Mouse (Mus musculus): ENCODE data around the gene Olfr410. TPM values are rescaled to one million over a fixed set of nuclear protein-coding genes. Genes with fewer than 3 reads are reported as not detected.
A peak's percentile ranks its signal among the peaks of the same experiment; 100 is the strongest.

Gene Olfr410
- polyA plus RNA-seq (2015; fragmentation: Nextera tagmentation; extraction: Ambion mirVana) = not detected in 2 replicates

DNA sequence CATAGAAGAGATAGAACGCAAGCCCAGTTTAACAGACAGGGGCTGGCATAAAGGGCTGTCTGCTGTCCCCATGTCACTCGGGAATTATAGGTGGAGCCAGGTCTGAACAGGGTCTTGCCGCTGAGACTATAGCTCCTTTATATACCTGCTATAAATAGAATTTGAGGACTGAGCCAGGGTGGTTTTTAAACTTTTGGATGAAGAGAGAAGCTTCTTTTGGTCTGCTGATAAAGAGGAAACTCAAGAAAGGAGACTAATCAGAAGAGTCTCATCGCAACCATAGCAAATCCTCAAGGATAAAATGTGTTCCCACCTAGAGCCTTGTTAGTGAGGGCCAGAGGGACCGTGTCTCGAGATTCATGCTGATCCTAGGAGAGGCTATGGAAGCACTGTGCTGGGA is at the start of gene Olfr410:
Gene Olfr410, minus strand, starts transcription at position 101 of the 400 bp plus-strand sequence.
- no peak within 1 kb of the TSS for H3K4me3 ChIP-seq (replicated peaks)
- no peak within 1 kb of the TSS for H3K4me2 ChIP-seq (replicated peaks)
- no peak within 1 kb of the TSS for H3K27ac ChIP-seq
- H3K27me3 ChIP-seq (replicated peaks) = no peaks in the 10 kb centered on the region
- H3K9ac ChIP-seq = no peak within 1 kb of the TSS
- no peaks in the 10 kb centered on the region for H3K36me3 ChIP-seq
- 82% methylated on average over 6 of the region's 6 CpGs for WGBS
- H3K9me3 ChIP-seq = no peaks in the 10 kb centered on the region
- no peak for ATAC-seq
- H3K4me1 ChIP-seq (replicated peaks) = no peaks in the 10 kb centered on the region

GRCm38 (mm10) chr11:74387203-74387602 is 49.4 kb upstream of the Olfr410 start:
- Histone ChIP-seq H3K4me1 (replicated peaks) (no peaks in the 10 kb centered on the region), H3K36me3 (peaks cover 2% of the 10 kb centered on the region; the same call in 1 of the 2 replicates), H3K9ac (no peak overlapping the region), H3K9me3 (no peaks in the 10 kb centered on the region), H3K27me3 (replicated peaks) (no peaks in the 10 kb centered on the region), H3K27ac (no peak overlapping the region), H3K4me3 (replicated peaks) (no peak overlapping the region), H3K4me2 (replicated peaks) (no peak overlapping the region)
- 72% methylated on average over 5 of the region's 5 CpGs for WGBS
- ATAC-seq = no peak

DNA sequence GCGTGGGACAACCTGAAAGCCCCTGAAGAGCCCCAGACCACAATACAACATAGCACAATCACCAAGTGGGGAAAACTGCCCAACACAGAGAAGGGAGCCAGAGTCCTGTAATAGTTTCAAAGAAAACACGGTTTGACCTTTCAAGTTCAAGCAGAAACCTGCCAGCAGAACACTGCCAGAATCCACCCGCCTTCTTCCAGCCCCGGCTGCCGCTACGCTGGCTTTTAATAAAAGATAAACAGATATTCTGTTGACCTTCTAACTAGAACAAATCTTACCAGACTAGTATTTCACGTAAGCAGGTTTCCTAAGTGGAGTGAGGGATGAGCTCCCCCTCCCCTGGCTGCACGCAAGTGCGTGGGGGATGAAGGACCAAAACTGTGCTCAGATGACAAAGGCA is 47.8 kb upstream of the Olfr410 start:
- Histone ChIP-seq H3K27me3 (replicated peaks) (no peaks in the 10 kb centered on the region), H3K9me3 (no peaks in the 10 kb centered on the region), H3K4me1 (replicated peaks) (no peaks in the 10 kb centered on the region), H3K36me3 (no peaks in the 10 kb centered on the region), H3K27ac (no peak overlapping the region), H3K9ac (no peak overlapping the region), H3K4me3 (replicated peaks) (no peak overlapping the region), H3K4me2 (replicated peaks) (no peak overlapping the region)
- 47% methylated on average over 9 of the region's 9 CpGs for WGBS
- ATAC-seq = no peak

DNA sequence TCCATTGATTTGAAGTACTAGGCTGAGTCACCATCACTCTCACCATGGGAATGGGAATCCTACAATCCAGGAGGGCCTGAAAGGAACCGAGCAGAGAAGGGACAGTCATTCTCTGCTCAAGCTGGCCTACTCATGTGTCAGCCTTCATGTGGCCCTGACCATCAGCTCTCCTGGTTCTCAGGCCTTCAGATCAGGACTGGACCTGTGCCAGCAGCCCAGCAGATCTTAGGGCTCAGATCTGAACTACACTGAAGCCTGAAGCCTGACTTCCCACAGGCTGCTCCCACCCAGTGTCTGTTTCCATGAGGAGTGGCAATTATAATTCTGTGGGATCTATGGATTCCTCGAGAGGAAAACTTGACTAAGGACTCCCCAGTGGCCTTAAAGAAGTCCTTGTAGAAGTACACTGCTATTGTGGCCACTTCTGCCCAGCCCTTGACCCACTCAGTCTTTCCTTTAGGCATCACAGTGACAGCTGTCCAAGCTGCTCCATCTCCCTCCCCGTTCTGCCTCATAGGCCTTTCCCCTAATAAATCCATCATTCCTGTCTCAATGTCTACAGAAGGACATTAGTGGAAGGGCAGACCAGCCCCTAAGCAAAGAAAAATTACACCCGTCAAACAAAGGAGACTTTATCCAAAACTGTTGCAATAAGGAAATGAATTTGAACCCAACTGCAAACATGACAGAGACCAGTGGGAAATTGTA is 41.5 kb upstream of the Olfr410 start:
- Histone ChIP-seq H3K36me3 (no peaks in the 10 kb centered on the region), H3K4me3 (replicated peaks) (no peak overlapping the region), H3K9ac (no peak overlapping the region), H3K4me1 (replicated peaks) (0 out of 2 replicates have a peak, but pooled peaks cover 2% of the 10 kb centered on the region), H3K27ac (0 out of 2 replicates have a peak overlapping the region, but pooled peaks have one; percentile 9), H3K4me2 (replicated peaks) (no peak overlapping the region), H3K27me3 (replicated peaks) (no peaks in the 10 kb centered on the region), H3K9me3 (no peaks in the 10 kb centered on the region)
- 41% methylated on average over 4 of the region's 4 CpGs for WGBS
- ATAC-seq = peak; percentile 65

DNA sequence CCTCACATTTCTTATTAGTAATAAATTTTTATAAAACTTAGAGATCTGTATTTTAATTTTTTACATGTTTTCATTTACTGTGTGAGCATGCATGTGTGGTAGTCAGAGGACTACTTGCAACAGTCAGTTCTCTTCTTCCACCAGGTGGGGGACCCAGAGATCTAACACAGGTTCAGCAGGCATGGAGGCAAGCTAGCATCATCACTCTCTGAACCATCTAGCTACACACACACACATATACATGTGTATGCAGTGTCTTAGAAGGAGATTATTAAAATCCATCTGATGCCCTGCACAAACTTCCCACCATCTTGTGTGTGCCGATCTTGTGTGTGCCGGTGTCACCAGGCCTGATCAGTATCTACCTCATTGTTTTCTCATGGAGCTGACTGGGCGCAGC is 39.0 kb upstream of the Olfr410 start:
- no peaks in the 10 kb centered on the region for H3K27me3 ChIP-seq (replicated peaks)
- WGBS = 69% methylated on average over 3 of the region's 3 CpGs
- no peak overlapping the region for H3K27ac ChIP-seq
- H3K36me3 ChIP-seq = no peaks in the 10 kb centered on the region
- 0 out of 2 replicates have a peak, but pooled peaks cover 2% of the 10 kb centered on the region for H3K4me1 ChIP-seq (replicated peaks)
- peak; percentile 72; the same call in 1 of the 2 replicates for ATAC-seq
- no peak overlapping the region for H3K4me3 ChIP-seq (replicated peaks)
- no peaks in the 10 kb centered on the region for H3K9me3 ChIP-seq
- H3K4me2 ChIP-seq (replicated peaks) = no peak overlapping the region
- H3K9ac ChIP-seq = no peak overlapping the region

DNA sequence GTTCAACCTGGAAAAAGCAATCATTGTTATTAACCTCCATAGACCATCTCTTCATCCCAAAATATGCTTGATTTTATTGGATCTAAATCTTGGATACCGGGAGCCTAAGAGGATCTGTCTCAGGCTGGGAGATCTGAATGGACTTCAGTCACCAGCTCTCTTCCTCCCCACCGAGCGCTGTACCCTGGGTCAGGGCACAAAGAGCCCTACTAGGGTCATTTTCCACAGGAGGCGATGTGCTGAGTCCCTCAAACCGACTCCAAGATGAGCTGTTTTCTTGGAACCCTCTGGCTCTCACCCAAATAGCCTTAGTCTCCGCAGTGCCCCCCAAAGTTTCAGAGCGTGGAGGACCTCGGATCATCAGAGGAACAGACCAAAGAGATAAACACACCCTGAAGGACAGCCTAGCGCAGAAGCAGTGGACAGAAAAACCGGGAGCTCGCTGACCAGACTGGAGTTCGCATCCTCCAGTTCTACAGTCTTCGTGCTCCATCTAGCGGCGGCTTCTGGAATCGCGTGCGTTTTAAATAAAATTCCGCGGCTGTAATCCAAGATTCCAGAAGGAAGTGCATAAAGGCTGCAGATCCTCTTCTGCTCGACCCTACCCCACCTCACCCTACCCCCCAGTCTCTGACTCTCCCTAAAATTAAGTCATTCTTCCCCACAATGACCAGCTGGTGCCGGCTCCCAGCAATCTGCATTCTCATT is 33.7 kb upstream of the Olfr410 start:
- no peak overlapping the region for H3K4me3 ChIP-seq (replicated peaks)
- H3K36me3 ChIP-seq = no peaks in the 10 kb centered on the region
- no peaks in the 10 kb centered on the region for H3K27me3 ChIP-seq (replicated peaks)
- peak; percentile 45 for ATAC-seq
- H3K4me1 ChIP-seq (replicated peaks) = no peaks in the 10 kb centered on the region
- H3K4me2 ChIP-seq (replicated peaks) = no peak overlapping the region
- H3K9me3 ChIP-seq = no peaks in the 10 kb centered on the region
- H3K9ac ChIP-seq = no peak overlapping the region
- 12% methylated on average over 22 of the region's 22 CpGs for WGBS
- no peak overlapping the region for H3K27ac ChIP-seq

DNA sequence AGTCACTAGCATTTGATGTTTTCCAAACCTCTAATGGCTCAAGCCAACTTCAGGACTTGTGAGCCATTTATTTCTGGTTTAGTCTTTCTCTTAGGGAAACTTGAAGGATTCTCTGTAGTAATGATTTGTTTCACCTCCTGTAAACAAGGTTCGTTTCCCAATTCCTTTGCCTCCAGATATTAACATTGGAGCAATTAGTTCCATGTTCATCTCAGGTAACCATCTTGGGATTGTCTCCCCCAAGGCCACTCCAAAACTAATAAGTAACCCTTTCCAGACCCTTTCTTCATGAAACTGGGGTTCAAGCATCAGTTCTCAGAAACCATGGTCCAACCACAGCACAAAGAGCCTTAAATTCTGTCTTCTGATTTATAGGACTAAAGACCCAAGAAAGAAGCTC is 23.9 kb upstream of the Olfr410 start, which contains the start of gene Olfr412:
Gene Olfr412, plus strand, starts transcription at position 301 of the 400 bp plus-strand sequence.
- H3K27ac ChIP-seq = no peak within 1 kb of the TSS
- no peak within 1 kb of the TSS for H3K4me3 ChIP-seq (replicated peaks)
- no peaks in the 10 kb centered on the region for H3K36me3 ChIP-seq
- no peak within 1 kb of the TSS for H3K4me2 ChIP-seq (replicated peaks)
- no peak for ATAC-seq
- H3K27me3 ChIP-seq (replicated peaks) = no peaks in the 10 kb centered on the region
- no peaks in the 10 kb centered on the region; the same call in 1 of the 2 replicates for H3K9me3 ChIP-seq
- H3K9ac ChIP-seq = no peak within 1 kb of the TSS
- 70% methylated on average over 1 of the region's 1 CpGs for WGBS
- no peaks in the 10 kb centered on the region for H3K4me1 ChIP-seq (replicated peaks)

GRCm38 (mm10) chr11:74352550-74352949 is 14.7 kb upstream of the Olfr410 start, which contains the start of gene Olfr411:
TSS of gene Olfr411 (minus strand) at chr11:74352650.
- H3K27ac ChIP-seq = no peak within 1 kb of the TSS
- no peaks in the 10 kb centered on the region for H3K4me1 ChIP-seq (replicated peaks)
- H3K9ac ChIP-seq = no peak within 1 kb of the TSS
- no peak within 1 kb of the TSS for H3K4me2 ChIP-seq (replicated peaks)
- H3K36me3 ChIP-seq = no peaks in the 10 kb centered on the region
- ATAC-seq = no peak
- H3K9me3 ChIP-seq = no peaks in the 10 kb centered on the region
- H3K4me3 ChIP-seq (replicated peaks) = no peak within 1 kb of the TSS
- no peaks in the 10 kb centered on the region for H3K27me3 ChIP-seq (replicated peaks)
- 85% methylated on average over 3 of the region's 3 CpGs for WGBS

DNA sequence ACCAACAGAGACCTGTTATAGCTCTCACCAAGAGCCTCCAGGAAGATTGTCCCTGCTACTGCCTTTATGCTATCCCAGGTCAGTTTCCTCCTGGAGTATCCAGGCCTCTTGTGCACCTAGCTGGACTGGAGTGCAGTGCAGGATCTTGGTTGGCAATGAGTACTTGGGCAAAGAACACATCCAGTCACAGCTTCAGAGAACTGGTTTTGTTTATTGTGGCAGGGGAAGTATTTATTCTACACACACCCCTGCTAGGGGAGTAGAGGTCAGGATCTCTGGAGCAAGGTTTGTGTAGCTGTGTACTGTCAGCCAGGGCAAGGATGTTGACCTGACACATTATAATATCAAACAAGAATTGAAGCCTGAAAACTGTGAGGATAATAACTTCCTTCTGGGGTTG is 9.1 kb downstream of the Olfr410 start:
- H3K4me1 ChIP-seq (replicated peaks) = no peaks in the 10 kb centered on the region
- no peaks in the 10 kb centered on the region for H3K9me3 ChIP-seq
- no peak for ATAC-seq
- no peak overlapping the region for H3K4me3 ChIP-seq (replicated peaks)
- H3K27ac ChIP-seq = no peak overlapping the region
- no peaks in the 10 kb centered on the region for H3K27me3 ChIP-seq (replicated peaks)
- no peaks in the 10 kb centered on the region for H3K36me3 ChIP-seq
- no peak overlapping the region for H3K9ac ChIP-seq
- H3K4me2 ChIP-seq (replicated peaks) = no peak overlapping the region

GRCm38 (mm10) chr11:74326044-74326443 is 11.8 kb downstream of the Olfr410 start:
- no peak for ATAC-seq
- Histone ChIP-seq H3K27ac (no peak overlapping the region), H3K36me3 (no peaks in the 10 kb centered on the region), H3K9me3 (no peaks in the 10 kb centered on the region; the same call in 1 of the 2 replicates), H3K27me3 (replicated peaks) (no peaks in the 10 kb centered on the region), H3K4me2 (replicated peaks) (no peak overlapping the region), H3K9ac (no peak overlapping the region), H3K4me3 (replicated peaks) (no peak overlapping the region), H3K4me1 (replicated peaks) (no peaks in the 10 kb centered on the region)
- WGBS = 75% methylated on average over 2 of the region's 2 CpGs

GRCm38 (mm10) chr11:74287256-74287655 is 50.6 kb downstream of the Olfr410 start:
- Histone ChIP-seq H3K9ac (no peak overlapping the region), H3K4me1 (replicated peaks) (no peaks in the 10 kb centered on the region), H3K4me3 (replicated peaks) (no peak overlapping the region), H3K9me3 (no peaks in the 10 kb centered on the region), H3K36me3 (no peaks in the 10 kb centered on the region), H3K27me3 (replicated peaks) (no peaks in the 10 kb centered on the region), H3K27ac (no peak overlapping the region), H3K4me2 (replicated peaks) (no peak overlapping the region)
- no peak for ATAC-seq
- WGBS = 82% methylated on average over 2 of the region's 2 CpGs

DNA sequence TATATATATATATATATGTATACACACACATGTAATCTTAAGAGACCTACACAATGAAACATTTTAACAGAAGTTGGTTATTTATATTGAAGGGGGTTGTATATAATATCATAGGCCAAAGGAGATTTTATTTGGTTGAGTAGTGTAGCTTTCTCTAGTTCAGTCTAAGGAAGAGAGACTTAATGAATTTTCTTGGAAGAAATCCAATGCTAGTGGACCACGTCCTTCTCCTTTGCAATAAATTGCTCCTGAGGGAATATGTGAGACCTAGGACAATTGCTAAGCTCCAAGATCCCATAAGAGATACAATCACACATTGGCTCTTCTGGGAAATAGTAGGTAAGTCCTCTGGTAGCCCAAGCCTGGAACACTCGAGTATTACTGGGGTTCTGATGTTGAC is 54.4 kb downstream of the Olfr410 start, which contains the start of gene Olfr59:
Gene Olfr59, plus strand, starts transcription at position 301 of the 400 bp plus-strand sequence.
- H3K4me3 ChIP-seq (replicated peaks) = no peak within 1 kb of the TSS
- H3K36me3 ChIP-seq = no peaks in the 10 kb centered on the region
- no peak within 1 kb of the TSS for H3K27ac ChIP-seq
- no peak within 1 kb of the TSS for H3K9ac ChIP-seq
- no peaks in the 10 kb centered on the region for H3K27me3 ChIP-seq (replicated peaks)
- H3K9me3 ChIP-seq = no peaks in the 10 kb centered on the region
- no peaks in the 10 kb centered on the region for H3K4me1 ChIP-seq (replicated peaks)
- no peak for ATAC-seq
- WGBS = 56% methylated on average over 2 of the region's 2 CpGs
- no peak within 1 kb of the TSS for H3K4me2 ChIP-seq (replicated peaks)
